Mouse (Mus musculus) adrenal gland, postnatal 36 days (tissue): ENCODE measurements at regions not wholly inside any gene's neighbourhood (a gene's known extent, or its start where the extent isn't known, plus 50 kb on each side); places are given as distances from the start of the nearest gene placed in this dataset.
A peak's percentile ranks its signal among the peaks of the same experiment; 100 is the strongest.

Experiments used
- DNase-seq, 2 experiments: peaks; one replicate each; pipeline ENCODE4 v3.0.0; 2021; ENCODE audit warnings: mixed read lengths in 1 of 2

DNA sequence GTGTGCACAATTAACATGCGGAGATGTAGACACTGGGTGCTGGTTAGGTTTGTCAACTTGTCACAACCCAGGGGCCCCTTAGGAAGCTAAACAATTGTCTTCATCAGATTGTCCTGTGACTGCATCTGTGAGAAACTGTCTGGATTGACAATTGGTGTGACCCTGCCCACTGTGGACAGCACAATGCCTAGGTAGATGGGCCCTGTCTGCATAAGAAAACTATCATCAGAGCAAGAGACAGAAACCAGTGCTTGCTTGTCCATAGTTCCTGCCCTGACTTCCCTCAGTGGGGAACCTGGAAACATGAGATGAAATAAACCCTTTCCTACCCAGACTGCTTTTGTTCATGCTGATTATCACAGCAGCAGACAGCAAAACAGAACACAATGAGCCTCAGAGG lies 63.5 kb upstream of the Tyw5 start:
- DNase-seq: no peak

DNA sequence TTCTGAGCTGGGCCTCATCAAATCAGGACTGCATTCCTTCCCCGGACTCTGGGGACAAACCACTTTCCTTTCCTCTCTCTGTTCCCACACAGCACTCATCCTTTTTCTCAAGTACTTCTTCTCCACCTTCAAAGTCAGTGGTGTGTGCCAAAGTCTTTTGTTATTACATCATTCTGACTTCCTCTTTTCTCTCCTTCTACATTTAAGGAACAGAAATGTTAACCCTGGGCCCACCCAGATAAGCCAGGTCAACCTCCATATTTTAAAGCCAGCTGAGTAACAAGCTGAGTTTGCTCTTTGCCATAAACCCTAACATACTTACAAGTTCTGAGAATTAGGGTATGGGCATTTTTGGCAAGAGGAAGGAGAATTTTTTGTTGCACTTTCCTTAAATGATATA lies 65.3 kb upstream of the Tyw5 start:
- no peak for DNase-seq

DNA sequence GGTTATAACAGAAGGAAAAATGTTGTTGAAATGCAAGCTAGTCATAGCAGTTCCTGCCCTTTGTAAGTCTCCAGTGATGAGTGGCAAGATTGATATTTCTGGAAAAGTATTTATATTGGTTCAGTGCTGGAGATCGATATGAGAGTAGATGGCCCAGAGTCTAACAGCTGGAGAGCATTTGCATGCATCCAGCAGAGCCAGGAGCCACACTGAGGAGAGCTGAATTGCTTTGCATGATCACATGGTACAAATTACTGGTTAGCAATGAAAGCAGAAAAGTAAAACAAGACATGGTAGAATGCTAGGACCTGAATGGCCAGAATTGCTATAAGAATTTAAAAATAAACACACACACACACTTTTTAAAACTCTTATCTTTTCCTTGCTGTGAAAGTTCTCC lies 70.8 kb upstream of the Tyw5 start:
- DNase-seq: no peak

DNA sequence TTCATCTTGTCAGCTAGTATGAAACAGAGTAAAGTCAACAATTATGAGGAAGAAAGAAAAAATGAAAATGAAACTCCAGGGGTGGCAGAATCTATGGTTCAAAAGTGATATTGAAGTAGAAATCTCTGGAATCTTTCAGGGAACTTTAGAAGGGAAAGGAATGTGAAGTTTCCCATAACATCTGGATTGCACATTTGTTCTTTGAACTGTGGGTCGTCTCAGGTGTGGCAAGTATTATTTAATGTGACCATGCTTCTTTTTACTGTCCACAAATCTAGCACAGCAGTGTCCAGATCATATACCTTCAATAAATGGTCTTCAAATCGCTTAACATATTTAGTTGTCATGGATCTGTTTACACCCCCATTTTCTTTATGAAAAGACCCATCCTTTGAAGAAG lies 71.2 kb upstream of the Tyw5 start:
- DNase-seq: no peak

DNA sequence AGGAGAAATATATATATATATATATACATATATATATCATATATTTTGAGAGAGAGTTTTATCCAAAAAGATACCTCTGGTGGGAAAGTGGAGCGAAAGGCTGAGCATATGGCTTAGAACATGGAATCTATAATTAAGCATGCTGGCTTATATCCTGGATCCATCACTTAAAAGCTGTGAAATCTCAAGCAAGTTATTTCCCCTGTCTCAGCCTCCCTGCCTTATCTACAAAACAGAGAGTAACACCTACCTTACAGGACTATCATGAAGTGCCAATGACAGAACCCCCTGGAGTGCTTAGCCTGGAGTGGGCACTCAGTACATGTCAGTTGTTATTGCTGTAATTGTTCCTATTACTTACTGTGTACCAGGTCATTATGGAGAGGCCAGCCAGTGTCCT lies 71.9 kb upstream of the Tyw5 start:
- no peak for DNase-seq

DNA sequence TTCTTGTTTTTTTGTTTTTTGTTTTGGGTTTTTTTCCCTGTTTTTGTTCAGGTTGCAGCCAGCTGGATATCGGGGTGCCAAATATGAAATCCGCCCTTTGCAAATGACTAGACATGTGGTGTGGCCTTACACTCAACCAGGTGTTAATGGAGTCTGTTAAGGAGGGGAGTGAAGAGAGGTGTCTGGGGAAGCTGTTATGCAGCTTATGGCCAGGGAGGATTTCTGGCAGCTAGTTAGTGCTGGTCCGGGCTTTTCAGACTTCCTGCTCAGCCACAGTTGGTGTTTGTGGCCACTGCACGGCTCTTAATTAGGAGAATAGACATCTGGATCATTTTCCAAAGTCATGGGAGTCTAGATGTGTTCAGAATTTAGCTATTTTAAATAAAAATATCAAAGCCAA lies 72.7 kb upstream of the Tyw5 start:
- no peak for DNase-seq

DNA sequence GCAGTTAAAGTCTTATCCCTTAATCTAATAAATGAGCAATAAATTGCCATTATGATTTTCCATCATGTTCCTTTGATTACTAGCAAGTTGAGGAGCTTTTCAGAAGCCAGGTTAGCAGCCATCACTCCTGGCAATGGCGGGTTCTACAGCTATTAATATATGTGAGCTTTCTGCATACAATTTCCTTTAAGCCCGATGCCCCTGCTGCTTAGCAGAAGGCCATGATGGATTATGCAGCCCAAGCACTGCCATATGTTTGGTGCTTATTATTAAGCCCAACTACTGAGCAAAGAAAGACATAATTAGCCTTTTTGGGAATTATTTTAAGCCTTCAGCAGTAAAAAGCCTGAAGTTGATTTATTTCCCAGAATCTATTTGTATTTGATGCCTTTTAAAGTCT lies 82.3 kb upstream of the Tyw5 start:
- no peak for DNase-seq

DNA sequence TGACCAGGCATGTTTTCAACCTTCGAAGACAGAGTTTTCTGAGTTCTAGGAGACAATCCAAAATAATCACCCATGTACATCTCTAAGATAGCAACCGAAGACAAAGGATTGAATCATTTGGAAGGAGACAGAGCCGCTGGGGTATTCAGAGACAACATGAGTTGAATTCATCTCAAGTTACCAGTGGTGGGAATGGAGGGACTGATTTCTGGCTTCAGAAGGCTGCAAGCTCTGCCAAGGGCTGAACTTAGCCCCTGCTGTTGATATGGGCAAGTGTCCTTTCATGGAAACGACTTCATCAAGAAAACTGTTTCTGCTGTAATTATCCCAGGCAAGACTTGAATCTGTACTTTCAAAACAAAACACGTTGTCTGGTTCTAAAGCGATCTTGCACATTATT lies 82.7 kb upstream of the Tyw5 start:
- no peak for DNase-seq

DNA sequence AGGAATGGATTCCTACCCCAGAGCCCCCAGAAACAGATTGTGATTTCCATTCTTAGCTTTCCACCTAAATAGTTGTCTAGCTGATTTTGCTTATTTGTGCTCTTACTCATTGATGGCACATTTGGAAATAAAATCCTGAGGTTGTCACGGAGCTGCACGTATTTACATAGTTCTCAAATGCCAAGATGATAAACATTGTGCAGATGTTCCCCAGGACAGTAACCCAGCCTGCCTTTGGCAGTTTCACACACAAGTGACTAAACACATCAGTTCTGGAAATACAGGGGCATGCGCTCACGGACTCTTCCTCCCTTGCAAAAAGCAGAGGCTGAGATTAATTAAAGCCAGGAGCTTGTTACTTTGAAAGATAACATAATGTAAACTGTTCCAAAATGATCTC lies 83.1 kb upstream of the Tyw5 start:
- no peak for DNase-seq

DNA sequence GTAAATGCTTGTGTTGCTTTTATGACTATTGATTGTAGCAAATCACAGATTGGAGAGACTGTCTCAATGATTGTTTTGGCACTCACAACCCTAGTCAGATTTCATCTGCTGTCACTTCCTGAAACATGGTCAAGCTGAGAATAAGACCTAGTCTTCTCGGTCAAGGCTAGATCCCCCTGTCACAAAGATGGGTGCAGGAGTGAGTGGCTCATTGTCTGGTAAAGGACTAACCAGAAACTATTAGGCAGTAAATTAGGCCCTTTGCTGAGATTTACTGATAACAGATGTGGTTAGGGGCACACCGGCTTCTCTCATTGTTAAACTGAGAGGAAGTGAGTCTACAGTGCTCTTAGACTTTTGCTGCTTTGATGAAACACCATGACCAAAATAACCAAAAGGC lies 85.8 kb upstream of the Tyw5 start:
- no peak for DNase-seq

DNA sequence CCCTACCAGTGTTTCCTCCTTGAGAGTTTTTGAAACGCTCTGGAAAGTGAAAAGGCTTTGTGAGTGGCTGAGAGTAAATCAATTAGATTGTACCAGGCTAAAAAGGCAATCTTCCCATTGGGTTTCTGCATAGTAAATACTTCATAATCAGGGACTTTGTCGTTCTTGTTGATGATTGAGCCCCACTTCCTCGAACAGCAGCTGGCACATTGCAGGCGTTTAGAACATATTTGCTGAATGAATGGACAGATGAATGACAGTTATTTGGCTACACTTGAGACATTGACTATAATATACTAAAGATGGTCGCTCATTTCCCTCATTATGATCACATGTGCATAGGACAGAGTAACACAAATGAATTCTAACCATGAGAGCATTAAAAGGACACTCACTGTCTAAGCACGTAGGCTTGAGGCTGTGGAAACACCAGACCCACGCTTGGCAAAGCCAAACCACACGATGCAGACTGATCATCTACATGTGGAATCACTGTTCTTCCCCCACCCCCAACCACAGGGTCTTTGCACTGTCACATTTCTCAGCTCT lies 90.7 kb upstream of the Tyw5 start:
- DNase-seq: no peak

DNA sequence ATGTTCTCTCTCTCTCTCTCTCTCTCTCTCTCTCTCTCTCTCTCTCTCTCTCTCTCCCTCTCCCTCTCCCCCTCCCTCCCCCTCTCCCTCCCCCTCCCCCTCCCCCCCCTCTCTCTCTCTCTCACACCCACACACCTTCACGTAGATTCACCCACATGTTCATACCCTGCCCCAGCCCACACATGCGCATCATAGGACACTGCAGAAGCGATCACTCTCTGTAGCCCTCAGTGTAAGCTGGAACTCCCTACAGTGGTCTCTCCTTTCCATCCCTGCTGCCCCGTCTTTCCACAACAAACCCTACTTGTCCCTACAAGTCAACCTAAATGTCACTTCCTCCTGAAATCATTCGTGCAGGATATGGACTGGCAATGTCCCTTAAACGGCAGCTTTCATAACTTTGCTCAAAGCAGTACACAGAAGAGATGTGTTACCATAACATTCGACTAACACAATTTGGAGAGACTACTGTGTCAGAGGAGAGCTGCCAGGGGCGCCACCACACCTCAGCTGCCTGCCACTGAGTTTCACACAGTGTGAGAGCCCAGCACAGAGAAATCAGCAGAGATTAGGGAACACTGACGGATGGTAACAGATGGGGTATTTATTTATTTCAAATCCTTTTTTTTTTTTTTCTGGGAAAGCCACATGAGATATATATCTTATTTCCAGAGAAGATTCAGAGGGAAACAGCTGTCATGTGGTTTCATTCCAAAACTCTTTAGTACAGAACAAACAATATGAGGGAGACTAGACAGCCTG lies 103.6 kb upstream of the Tyw5 start:
- DNase-seq: no peak

DNA sequence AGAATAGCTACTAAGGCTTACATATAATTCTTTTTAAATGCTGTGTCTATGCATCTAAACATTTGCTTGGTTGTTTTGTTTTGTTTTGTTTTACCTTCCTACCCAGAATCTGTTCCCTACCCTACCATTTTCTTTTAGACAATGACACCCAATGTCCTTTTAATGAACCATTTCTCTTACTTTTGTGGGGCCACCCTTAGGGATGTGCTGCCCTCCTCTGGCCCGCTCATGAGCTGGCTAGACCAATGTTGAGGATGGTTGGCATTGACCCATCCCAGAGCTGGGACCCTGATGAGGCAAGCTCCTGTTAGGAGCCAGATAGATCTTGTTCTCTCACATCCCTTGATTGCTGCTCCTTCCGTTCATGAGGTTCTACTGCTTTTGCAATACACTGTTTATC lies 105.0 kb upstream of the Tyw5 start:
- DNase-seq: no peak

DNA sequence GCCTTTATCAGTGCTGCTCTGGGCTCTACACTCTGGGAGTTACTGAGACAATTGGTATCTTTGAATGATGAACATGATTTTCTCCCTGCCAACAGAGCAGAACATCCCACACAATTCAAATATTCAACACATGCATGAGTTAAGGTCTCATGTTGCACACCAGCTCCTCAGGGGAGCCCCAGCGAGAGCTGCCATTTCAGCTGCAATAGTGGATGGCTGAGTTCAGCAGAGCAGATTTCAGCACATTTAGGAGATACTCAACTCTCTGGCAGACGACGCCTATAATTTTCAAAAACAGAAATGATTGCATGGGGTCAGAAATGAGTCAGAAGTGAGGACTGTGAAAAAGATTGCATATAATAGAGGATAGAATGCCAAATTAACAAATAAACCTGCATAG lies 105.6 kb upstream of the Tyw5 start:
- no peak for DNase-seq

DNA sequence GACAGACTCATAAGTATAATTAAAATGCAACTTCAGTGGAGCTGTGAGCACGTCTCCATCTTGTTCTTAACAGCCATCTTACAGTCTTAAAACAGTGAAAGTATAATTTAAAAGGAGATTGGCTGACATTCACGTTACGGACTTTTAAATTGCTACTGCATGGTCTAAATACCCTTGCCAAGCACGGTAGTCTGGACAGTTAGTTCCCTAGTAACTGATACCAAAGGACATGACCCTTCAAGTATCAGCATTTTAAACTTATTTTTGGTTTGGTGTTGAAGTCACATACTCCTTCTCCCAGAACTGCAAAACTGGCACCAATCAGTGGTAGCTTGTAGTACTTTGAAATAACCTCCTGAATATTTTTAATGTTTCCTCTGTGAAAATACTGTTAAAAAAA lies 119.1 kb upstream of the Tyw5 start:
- no peak for DNase-seq

DNA sequence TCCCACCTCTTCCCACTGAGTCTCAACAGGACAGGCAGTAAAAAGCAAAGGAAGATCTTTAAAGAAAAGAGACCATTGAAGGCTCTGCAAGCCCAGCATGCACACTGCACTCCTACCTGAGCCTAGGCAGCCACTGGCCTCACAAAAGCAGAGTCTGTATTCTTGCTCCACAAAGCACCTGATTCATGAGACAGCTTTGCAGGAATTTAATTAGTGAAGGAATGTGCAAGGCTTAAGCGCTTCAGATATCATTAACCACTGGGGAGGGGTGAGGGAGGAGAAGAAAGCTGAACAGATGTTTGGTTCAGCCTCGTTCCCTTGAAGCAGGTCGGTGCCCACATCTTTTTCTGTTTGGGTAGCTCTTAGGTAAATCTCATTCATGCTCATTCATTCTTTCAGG lies 121.8 kb upstream of the Tyw5 start:
- DNase-seq: no peak

DNA sequence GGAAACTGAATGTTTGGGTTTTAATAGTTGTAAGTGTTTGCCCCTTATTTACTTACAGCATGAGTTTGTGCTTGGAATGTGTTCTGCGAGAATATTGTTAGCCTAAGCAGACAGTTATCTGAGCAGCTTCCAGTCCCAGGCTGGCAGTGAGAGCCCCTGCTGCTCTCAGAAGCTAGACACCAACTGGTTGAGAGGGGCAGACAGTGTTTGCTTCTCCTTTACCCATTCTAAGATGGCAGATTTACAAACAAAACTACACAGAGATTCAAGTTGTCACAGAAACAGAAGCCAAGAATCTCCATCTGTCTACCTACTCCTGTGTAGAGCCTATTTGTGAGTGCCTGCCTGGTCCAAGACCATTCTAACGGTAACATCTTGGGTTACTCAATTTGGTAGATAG lies 122.4 kb upstream of the Tyw5 start:
- DNase-seq: no peak

DNA sequence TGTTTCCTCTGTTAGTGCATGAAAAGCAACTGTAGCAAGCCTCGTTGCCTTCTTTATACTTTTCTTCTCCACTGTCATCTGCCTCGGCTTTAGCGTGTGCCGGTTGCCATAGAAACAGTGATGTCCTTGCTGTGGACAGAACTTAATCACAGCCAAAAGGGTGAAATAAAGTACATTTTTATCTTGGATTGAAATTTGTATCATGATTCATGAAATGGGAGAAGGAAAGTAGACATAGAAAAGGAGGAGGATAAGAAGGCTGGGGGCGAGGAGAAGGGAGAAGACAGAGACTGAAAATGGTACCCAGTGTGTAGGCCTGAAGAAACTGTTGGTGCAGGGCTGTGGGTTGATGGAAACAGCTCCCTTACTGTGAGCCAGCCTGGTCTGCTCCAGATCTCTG lies 130.5 kb upstream of the Tyw5 start:
- peak; percentile 18 to 19 for DNase-seq

DNA sequence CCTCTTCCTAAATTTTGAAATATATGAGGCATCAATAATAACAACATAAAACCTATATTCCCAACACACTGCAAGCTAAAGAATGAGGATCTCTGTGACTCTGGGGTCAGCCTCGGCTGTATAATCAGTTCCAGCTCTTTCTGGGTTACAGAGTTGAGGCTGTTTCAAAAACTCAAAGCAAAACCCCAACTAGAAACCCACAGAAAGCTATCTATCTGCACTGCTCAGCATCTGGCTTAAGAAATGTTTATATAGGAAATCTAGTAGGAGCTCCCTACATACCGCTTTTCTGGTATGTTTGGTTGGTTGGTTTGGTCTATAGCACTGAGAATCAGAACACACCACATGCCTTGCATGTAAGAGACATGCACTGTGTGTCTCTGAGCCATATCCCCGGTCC lies 137.8 kb upstream of the Tyw5 start:
- DNase-seq: no peak

DNA sequence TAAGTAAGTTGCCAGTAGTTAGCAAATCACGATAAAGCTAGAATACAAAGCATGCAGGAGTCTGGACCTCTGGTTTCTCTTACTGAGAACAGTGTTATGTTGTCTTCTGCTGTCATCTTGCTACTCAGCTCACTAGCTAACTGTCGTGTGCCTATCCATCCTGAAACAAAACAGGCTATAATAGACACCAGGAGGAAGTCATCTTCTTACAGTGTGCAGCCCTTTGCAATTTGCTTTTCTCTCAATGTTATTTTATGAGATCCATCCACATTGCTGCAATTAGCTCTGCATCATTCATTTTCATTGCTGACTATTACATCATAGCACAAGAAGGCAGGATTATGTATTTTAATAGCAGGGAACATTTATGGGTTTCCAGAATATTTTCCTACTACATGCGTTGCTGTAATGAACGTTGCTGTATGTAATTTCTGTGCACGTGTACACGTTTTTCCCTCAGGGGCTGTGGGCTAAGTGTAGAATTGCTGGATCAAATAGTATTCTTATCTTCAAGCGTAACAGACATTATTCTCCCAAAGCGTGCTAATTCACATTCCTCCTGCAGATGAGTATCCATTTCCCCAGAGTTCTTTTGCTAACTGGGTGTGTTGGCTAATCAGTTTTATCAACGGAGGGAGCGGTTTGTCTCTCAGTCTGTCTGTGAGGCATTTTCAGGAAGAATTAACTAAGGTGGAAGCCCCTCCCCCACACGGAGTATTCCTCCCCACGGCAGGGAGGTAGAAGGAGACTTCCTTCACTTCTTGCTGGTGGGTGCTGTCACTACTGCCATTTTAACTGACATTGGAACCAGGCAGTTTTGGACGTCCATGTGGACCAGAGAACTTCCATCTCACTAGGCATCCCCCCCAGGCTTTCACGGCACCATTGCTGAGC lies 139.1 kb upstream of the Tyw5 start:
- DNase-seq: no peak

DNA sequence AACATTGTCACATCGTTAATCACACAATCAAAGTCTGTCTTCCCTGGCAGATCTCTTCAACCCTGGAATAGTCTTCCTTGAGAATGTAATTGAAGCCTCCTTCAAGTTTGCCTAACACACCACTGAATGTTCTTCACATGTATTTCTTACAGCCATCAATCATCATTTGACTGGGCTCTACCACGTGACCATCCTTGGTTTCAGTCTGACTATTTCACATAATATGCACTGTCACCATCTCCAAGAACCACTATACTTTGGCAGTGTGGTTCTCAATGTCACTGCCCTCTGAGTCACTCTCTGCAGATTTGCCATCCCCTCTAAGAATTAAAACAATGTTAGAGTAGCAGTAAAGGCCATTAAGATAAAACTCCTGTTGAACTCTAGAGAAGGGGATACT lies 154.6 kb upstream of the Tyw5 start:
- DNase-seq: peak; percentile 15 to 33

DNA sequence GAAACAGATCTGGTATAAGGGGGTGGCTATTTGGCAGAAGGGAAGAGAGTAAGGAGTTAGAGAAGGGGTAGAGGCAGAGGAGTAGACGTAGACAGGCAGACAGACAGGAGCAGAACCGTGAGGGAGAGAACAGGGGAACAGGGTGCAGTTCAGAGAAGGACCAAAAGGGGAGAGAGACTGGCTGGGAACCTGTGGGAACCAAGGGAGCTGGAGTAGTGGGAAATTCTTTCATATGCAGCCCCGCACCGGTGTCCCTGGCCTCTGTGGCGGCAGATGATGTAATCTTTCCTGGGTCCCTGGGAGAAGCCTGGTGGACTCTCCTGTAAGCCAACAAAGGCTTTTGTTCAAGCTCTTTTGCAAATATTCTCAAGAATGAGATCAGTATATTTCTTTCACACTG lies 157.8 kb upstream of the Tyw5 start:
- DNase-seq: no peak

DNA sequence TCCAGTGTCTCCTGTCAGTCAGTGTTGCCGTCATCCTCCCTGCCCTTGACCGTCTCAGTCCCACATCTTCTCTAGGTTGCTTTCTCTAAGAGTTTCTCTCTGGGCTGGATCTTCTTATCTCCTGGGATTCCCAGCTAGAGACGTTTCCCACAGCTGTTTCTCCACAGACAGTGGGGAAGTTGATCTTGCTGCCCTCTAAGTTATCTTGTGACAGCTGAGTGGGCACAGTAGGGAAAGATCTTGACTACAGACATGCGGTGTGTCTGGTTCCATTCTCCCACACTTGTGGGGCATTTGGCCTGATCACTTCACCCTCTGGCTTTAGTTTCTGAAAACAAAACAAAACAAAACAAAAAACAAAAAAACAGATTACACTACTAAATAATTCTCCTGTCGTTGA lies 165.2 kb upstream of the Tyw5 start:
- no peak for DNase-seq

DNA sequence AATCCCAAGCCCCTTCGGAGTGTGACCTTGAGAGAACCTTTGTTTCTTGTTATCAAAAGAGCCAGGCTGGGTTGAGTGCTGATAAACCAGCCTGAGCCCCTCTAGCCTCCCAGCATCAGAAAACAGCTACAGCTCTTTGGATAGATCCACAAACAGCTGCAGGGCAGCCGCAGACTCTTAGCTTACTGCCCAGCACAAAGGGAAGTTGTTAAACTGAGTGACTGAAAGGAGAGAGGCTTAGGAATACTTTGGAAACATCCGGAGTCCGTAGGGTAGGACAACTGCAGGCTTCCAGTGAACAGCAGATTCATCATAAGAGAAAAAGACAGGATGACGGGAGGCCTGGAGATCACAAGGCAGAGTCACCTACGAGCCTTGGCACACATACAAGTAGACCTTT lies 166.9 kb upstream of the Tyw5 start:
- DNase-seq: no peak
